Mouse (Mus musculus): ENCODE measurements at regions not wholly inside any gene's neighbourhood (a gene's known extent, or its start where the extent isn't known, plus 50 kb on each side); places are given as distances from the start of the nearest gene placed in this dataset.

DNA sequence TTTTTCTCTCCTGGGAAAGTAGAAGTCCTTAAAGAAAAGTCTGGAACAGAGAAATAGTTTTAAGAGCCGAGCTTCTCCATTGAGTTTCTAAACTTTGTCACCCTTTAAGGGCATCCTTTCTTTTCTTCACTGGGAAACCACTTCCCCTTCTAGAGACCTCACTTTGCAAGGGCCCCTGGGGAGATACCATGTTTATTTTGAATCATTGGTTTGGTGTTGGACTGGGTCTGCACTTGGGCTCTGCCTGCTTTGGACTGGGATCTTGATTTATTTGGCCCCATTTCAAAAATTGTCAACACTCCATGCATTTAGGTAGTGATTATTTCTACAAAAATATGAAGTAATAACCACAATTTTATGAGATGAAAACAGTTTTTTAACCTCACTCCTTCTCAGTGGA, 134.2 kb upstream of the Tars start:
- Histone ChIP-seq H3K36me3 (ENCODE audit: control insufficient read depth, insufficient read depth, low read length) (no peaks in the 10 kb centered on the region), H3K9ac (ENCODE audit: low read length) (no peak overlapping the region), H3K4me2 (ENCODE audit: low read depth, low read length, severe bottlenecking) (no peak overlapping the region), H3K9me3 (ENCODE audit: control insufficient read depth, low read length) (no peaks in the 10 kb centered on the region), H3K4me3 (ENCODE audit: low read depth, low read length) (no peak overlapping the region), H3K27me3 (ENCODE audit: control insufficient read depth, insufficient read depth, low read length) (no peaks in the 10 kb centered on the region), H3K27ac (ENCODE audit: low read depth, low read length) (no peak overlapping the region), H3K4me1 (replicated peaks; ENCODE audit: control insufficient read depth, insufficient read depth, low read length) (no peaks in the 10 kb centered on the region; the same call in 1 of the 2 replicates)
- ATAC-seq (replicated peaks; ENCODE audit: low FRiP score): no peak
- WGBS: 80% methylated on average over 1 of the region's 1 CpGs
- no peak for DNase-seq (ENCODE audit: low spot score)

DNA sequence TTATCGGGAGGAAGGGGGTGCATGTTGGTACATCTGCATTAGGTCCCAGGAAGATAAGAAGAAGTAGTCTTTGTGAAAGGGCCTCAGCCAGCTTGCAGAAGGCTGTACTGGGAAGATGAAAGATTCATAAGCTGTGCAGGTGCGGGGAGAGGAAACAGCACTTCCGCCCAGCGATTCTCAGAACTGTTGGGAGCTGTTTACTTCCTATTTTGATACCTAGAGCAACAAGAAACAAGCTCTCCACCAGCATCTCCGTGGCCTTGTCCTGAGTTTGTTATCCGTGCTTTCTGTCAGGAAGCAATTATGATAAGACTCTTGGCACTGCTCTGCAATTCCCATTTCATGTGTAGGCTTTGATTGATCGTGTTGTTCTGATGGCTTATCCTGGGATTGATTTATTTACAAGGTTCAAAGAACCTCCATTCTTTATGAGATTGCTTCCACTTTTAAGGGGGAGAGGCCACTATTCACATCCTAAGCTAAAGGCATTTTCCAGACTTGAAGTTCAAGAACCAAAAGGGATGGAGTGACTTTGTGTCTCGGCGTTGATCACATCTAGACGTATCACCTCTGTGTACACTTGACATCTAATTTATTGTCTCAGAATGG, 133.6 kb upstream of the Tars start:
- H3K4me1 ChIP-seq (replicated peaks; ENCODE audit: control insufficient read depth, insufficient read depth, low read length): no peaks in the 10 kb centered on the region; the same call in 1 of the 2 replicates
- ATAC-seq (replicated peaks; ENCODE audit: low FRiP score): no peak
- 88% methylated on average over 10 of the region's 10 CpGs for WGBS

DNA sequence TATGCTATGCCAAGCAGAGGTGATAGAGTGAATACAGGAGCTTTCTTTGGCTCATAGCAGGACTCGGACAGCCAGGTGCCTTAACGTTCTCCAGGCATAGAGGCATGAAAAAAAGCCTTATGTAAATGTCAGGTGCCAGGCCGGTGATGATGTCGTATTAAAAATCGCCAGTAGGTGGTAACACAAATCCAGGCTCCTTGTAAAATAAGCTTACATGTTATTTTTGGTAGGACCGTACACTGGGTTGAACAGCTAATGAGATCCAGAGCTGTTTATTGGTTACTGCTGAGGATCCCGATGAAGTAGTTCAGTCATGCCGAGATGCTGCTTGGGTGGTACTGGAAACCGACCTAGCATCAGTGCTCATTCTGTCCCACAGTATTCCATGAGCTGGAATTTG, 133.1 kb upstream of the Tars start:
- 78% methylated on average over 9 of the region's 9 CpGs for WGBS
- H3K9ac ChIP-seq (ENCODE audit: low read length): no peak overlapping the region
- H3K36me3 ChIP-seq (ENCODE audit: control insufficient read depth, insufficient read depth, low read length): no peaks in the 10 kb centered on the region
- no peak overlapping the region for H3K4me2 ChIP-seq (ENCODE audit: low read depth, low read length, severe bottlenecking)
- no peak overlapping the region for H3K4me3 ChIP-seq (ENCODE audit: low read depth, low read length)
- no peak for ATAC-seq (replicated peaks; ENCODE audit: low FRiP score)
- no peak overlapping the region for H3K27ac ChIP-seq (ENCODE audit: low read depth, low read length)
- no peaks in the 10 kb centered on the region for H3K27me3 ChIP-seq (ENCODE audit: control insufficient read depth, insufficient read depth, low read length)
- no peak for DNase-seq (ENCODE audit: low spot score)
- no peaks in the 10 kb centered on the region; the same call in 1 of the 2 replicates for H3K4me1 ChIP-seq (replicated peaks; ENCODE audit: control insufficient read depth, insufficient read depth, low read length)
- H3K9me3 ChIP-seq (ENCODE audit: control insufficient read depth, low read length): no peaks in the 10 kb centered on the region

More for the DNA sequence above, 133.6 kb upstream of the Tars start:
- Histone ChIP-seq H3K4me3 (ENCODE audit: low read depth, low read length) (no peak overlapping the region), H3K9me3 (ENCODE audit: control insufficient read depth, low read length) (no peaks in the 10 kb centered on the region), H3K4me2 (ENCODE audit: low read depth, low read length, severe bottlenecking) (no peak overlapping the region), H3K36me3 (ENCODE audit: control insufficient read depth, insufficient read depth, low read length) (no peaks in the 10 kb centered on the region), H3K27ac (ENCODE audit: low read depth, low read length) (no peak overlapping the region), H3K27me3 (ENCODE audit: control insufficient read depth, insufficient read depth, low read length) (no peaks in the 10 kb centered on the region), H3K9ac (ENCODE audit: low read length) (no peak overlapping the region)
- no peak for DNase-seq (ENCODE audit: low spot score)

DNA sequence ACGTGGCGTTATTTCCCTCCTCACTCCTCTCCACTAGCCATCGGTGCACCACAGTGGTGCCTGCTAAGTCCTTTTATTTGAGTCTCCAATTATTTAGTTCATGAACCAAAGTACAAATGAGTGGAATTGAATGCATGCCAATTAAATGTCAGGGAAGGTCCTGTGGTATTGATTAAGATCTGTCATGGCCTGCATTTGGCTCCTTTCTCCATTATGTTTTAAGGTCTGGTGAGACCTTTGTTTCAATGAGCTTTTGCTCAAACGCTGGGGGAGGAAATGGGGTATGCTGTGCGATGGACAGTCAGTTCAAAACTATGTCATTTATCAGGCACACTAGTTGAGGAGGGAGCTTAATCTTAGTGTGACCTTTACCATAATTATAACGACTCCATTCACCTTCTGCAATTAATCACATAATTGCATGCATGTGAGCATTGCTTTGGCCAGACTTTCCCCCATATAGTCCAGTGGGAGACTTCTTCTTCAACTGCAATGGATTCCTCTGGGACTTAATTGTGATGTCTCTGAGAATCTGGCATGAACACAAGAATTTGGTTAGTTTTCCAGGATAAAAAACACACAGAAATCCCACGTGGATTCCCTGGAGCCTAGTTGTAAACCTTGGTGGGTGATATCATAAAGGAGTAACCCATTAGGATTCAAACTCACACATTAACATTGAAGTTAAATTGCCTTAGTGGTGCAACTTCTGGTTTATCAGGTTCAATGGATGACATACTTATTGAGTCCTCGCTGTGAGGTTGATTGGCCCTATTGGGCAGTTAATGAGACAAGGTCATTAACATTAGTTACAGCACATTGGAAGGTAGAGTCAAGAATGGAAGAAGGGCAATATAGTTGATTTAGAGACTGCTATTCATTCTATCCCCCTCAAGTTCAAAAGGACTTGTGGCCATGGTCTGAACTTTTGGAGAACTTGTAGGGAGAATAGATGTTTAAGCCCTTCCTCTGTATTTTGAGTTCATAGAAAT, 130.7 kb upstream of the Tars start:
- no peak overlapping the region for H3K27ac ChIP-seq (ENCODE audit: low read depth, low read length)
- H3K9me3 ChIP-seq (ENCODE audit: control insufficient read depth, low read length): no peaks in the 10 kb centered on the region
- peak; percentile 75 for ATAC-seq (replicated peaks; ENCODE audit: low FRiP score)
- H3K27me3 ChIP-seq (ENCODE audit: control insufficient read depth, insufficient read depth, low read length): no peaks in the 10 kb centered on the region
- H3K4me1 ChIP-seq (replicated peaks; ENCODE audit: control insufficient read depth, insufficient read depth, low read length): no peaks in the 10 kb centered on the region; the same call in 1 of the 2 replicates
- no peak overlapping the region for H3K4me2 ChIP-seq (ENCODE audit: low read depth, low read length, severe bottlenecking)
- H3K36me3 ChIP-seq (ENCODE audit: control insufficient read depth, insufficient read depth, low read length): no peaks in the 10 kb centered on the region
- H3K4me3 ChIP-seq (ENCODE audit: low read depth, low read length): no peak overlapping the region
- no peak for DNase-seq (ENCODE audit: low spot score)
- no peak overlapping the region for H3K9ac ChIP-seq (ENCODE audit: low read length)
- 27% methylated on average over 8 of the region's 8 CpGs for WGBS

DNA sequence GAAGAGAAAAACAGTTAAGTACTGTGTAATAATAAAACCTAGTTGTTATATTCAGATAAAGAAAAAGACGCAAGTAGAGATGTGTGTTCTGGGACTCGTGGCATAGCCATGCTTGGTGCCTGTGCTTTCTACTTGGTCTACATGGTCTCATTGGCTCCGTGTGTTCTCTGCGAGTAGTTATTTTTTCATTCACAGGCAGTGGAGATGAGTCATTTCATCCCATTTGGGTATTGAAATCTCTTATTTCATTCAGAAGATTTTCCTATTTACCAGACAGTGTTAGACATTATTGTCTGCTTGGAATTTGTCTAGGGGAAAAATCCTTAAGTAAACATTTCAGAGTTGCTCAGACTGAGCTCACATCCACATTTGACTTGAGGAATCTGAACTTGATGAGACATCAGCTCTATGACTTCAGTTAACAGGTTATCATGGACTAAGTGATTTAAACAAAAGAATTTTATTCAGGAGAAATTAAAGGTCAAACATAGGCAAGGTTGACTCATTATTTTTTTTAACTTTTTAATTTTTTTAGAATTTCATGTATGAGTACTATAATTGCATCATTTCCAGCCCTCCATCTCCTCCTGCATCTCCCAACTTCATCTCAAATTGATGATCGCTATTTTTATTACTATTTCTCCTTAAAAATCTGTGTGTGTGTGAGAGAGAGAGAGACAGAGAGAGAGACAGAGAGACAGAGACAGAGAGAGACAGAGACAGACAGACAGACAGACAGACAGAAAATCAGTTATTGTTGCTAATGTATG, 125.1 kb upstream of the Tars start:
- 91% methylated on average over 5 of the region's 5 CpGs for WGBS
- Histone ChIP-seq H3K4me1 (replicated peaks; ENCODE audit: control insufficient read depth, insufficient read depth, low read length) (no peaks in the 10 kb centered on the region), H3K9ac (ENCODE audit: low read length) (no peak overlapping the region), H3K4me3 (ENCODE audit: low read depth, low read length) (no peak overlapping the region), H3K4me2 (ENCODE audit: low read depth, low read length, severe bottlenecking) (no peak overlapping the region), H3K36me3 (ENCODE audit: control insufficient read depth, insufficient read depth, low read length) (no peaks in the 10 kb centered on the region), H3K27ac (ENCODE audit: low read depth, low read length) (no peak overlapping the region), H3K27me3 (ENCODE audit: control insufficient read depth, insufficient read depth, low read length) (no peaks in the 10 kb centered on the region), H3K9me3 (ENCODE audit: control insufficient read depth, low read length) (no peaks in the 10 kb centered on the region)
- no peak for ATAC-seq (replicated peaks; ENCODE audit: low FRiP score)
- DNase-seq (ENCODE audit: low spot score): no peak

DNA sequence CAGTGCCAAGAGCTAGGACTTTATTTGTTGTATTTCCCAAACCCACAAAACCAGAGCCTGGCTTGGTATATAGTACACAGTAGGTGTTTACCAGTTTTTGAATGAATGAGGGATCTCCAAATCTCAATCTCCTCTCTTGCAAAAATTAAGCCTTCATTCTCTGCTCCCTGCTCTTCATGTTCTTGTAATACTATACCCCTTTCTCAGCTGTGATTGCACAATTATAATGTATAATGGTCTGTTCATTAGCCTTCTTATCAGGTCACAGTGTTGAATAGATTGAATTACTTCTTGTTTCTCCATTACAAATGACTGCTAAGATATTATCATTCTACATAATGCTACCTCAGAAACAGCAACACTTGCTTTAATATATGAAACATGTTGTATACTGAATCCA, 119.1 kb upstream of the Tars start:
- H3K4me3 ChIP-seq (ENCODE audit: low read depth, low read length): no peak overlapping the region
- no peak overlapping the region for H3K4me2 ChIP-seq (ENCODE audit: low read depth, low read length, severe bottlenecking)
- no peak overlapping the region for H3K9ac ChIP-seq (ENCODE audit: low read length)
- no peaks in the 10 kb centered on the region for H3K9me3 ChIP-seq (ENCODE audit: control insufficient read depth, low read length)
- H3K27ac ChIP-seq (ENCODE audit: low read depth, low read length): no peak overlapping the region
- H3K27me3 ChIP-seq (ENCODE audit: control insufficient read depth, insufficient read depth, low read length): no peaks in the 10 kb centered on the region
- DNase-seq (ENCODE audit: low spot score) (no peak), ATAC-seq (replicated peaks; ENCODE audit: low FRiP score) (no peak)
- H3K36me3 ChIP-seq (ENCODE audit: control insufficient read depth, insufficient read depth, low read length): no peaks in the 10 kb centered on the region
- no peaks in the 10 kb centered on the region for H3K4me1 ChIP-seq (replicated peaks; ENCODE audit: control insufficient read depth, insufficient read depth, low read length)

DNA sequence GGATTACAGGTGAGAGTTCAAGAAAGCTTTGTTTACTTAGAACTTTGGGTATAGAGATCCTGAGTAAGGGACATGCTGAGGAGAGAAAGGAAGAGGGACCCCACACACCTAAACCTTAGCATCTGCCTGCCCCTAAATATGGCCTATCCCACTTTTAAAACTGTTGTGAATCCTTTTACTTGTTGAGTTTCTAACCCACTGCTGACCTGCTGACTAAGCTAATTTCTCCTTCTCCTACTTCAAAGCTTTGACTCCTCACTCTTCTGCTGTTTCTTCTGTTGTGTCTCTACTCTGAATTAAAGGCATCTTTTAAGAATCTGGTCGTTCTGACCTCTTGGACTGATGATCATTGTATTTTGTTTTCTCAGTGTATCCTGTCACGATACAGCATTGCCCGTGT, 118.4 kb upstream of the Tars start:
- WGBS: 76% methylated on average over 3 of the region's 3 CpGs
- Histone ChIP-seq H3K9ac (ENCODE audit: low read length) (no peak overlapping the region), H3K4me2 (ENCODE audit: low read depth, low read length, severe bottlenecking) (no peak overlapping the region), H3K4me1 (replicated peaks; ENCODE audit: control insufficient read depth, insufficient read depth, low read length) (no peaks in the 10 kb centered on the region), H3K27me3 (ENCODE audit: control insufficient read depth, insufficient read depth, low read length) (no peaks in the 10 kb centered on the region), H3K4me3 (ENCODE audit: low read depth, low read length) (no peak overlapping the region), H3K9me3 (ENCODE audit: control insufficient read depth, low read length) (no peaks in the 10 kb centered on the region), H3K27ac (ENCODE audit: low read depth, low read length) (no peak overlapping the region), H3K36me3 (ENCODE audit: control insufficient read depth, insufficient read depth, low read length) (no peaks in the 10 kb centered on the region)
- DNase-seq (ENCODE audit: low spot score) (no peak), ATAC-seq (replicated peaks; ENCODE audit: low FRiP score) (no peak)

DNA sequence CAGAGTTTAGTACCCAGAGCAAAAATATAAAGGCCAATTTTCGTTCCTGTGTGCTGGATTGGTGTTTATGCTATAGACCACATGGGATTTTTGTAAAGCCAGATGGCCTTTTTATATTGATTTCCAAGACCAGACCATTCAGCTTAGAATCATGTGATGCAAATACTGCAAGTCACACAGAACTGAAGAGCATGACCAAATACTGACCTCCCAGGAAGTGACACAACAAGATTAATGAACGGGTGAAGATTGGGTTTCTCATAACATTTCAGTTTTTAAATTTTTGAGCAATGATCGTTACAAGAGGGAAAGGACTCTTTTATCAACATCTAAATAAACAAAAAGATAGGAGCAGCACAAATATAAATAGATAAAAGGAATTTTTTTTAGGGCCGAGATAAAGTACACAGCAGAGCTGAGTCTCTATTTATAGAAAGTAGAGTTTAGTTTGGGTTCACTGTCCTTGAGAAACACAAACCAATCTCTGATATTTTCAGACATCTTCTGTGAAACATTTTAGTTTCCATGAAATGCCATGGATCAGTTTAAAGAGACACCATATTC, 105.7 kb upstream of the Tars start:
- Histone ChIP-seq H3K9ac (ENCODE audit: low read length) (no peak overlapping the region), H3K27ac (ENCODE audit: low read depth, low read length) (no peak overlapping the region), H3K27me3 (ENCODE audit: control insufficient read depth, insufficient read depth, low read length) (no peaks in the 10 kb centered on the region), H3K4me3 (ENCODE audit: low read depth, low read length) (no peak overlapping the region), H3K9me3 (ENCODE audit: control insufficient read depth, low read length) (no peaks in the 10 kb centered on the region), H3K4me2 (ENCODE audit: low read depth, low read length, severe bottlenecking) (no peak overlapping the region), H3K36me3 (ENCODE audit: control insufficient read depth, insufficient read depth, low read length) (no peaks in the 10 kb centered on the region), H3K4me1 (replicated peaks; ENCODE audit: control insufficient read depth, insufficient read depth, low read length) (no peaks in the 10 kb centered on the region)
- ATAC-seq (replicated peaks; ENCODE audit: low FRiP score): no peak
- 85% methylated on average over 4 of the region's 4 CpGs for WGBS
- no peak for DNase-seq (ENCODE audit: low spot score)
